In the genomic region with DNA sequence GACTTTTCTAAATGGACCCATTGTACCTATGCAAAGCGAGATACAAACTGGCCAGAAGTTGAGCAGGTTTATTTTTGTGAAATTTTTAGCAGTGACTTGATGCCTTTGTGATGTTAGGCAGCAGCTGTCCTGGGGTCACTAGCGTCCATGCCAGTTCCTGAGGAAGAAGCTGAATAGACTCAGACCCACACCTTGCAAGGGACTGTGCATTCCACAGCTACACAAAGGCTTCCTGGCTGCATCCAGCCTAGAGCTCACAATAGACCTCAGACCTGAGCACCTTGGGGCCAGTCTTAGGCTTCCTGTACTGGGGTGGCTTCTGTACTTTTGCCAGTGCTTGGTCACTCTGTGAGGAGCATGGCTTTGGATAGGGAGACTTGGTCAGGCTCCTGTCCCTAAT, we compare ENCODE assay signal across 9 mouse cellular contexts.
A peak's percentile ranks its signal among the peaks of the same experiment; 100 is the strongest.
DNase-seq lines count a peak whose midpoint lies in the region; ATAC-seq lines count a peak whose summit lies in the region.
"Had no signal": no experiment of that assay in that cellular context is flagged by ENCODE, and none has a peak within 500 bp of the region (broad histone marks: within the 10 kb centered on the region; RNA-seq: fewer than 3 reads in every experiment).

No protein-coding gene starts in this region.

- H3K27ac ChIP-seq in kidney, embryonic 16.5 days (ENCODE audit: low read length): peak overlapping the region; percentile 67
- peak overlapping the region; percentile 78 for H3K27ac ChIP-seq in embryonic facial prominence, embryonic 10.5 days (replicated peaks)
- H3K27ac ChIP-seq in hindbrain, embryonic 14.5 days: no peak overlapping the region
- H3K27ac ChIP-seq in midbrain, embryonic 13.5 days: no peak overlapping the region

- H3K9ac ChIP-seq in kidney, embryonic 16.5 days (replicated peaks; ENCODE audit: low read length): peak overlapping the region; percentile 69
- H3K9ac ChIP-seq in hindbrain, embryonic 14.5 days: no peak overlapping the region
- no peak overlapping the region for H3K9ac ChIP-seq in midbrain, embryonic 13.5 days (replicated peaks)

- peak overlapping the region; percentile 51 for H3K4me3 ChIP-seq in kidney, embryonic 16.5 days (ENCODE audit: low read length)
- H3K4me3 ChIP-seq in embryonic facial prominence, embryonic 10.5 days: peak overlapping the region; percentile 61
- peak overlapping the region; percentile 6; the same call in 1 of the 2 replicates for H3K4me3 ChIP-seq in hindbrain, embryonic 14.5 days (replicated peaks; ENCODE audit: low read length)
- peak overlapping the region; percentile 17 for H3K4me3 ChIP-seq in midbrain, embryonic 13.5 days (replicated peaks)

- peak overlapping the region; percentile 63 for H3K4me2 ChIP-seq in kidney, embryonic 16.5 days (replicated peaks; ENCODE audit: low read depth, low read length)
- peak overlapping the region; percentile 31; the same call in 1 of the 2 replicates for H3K4me2 ChIP-seq in hindbrain, embryonic 14.5 days (replicated peaks)
- H3K4me2 ChIP-seq in midbrain, embryonic 13.5 days (replicated peaks): peak overlapping the region; percentile 36

- no peak for DNase-seq in kidney, postnatal 4 days
- DNase-seq in embryonic facial prominence, embryonic 10.5 days (ENCODE audit: low spot score): no peak
- no peak for DNase-seq in hindbrain, embryonic 14.5 days (ENCODE audit: low spot score)
- no peak for DNase-seq in adipocyte (ENCODE audit: low spot score)
- DNase-seq in frontal cortex, postnatal 25 days (ENCODE audit: low spot score in 2 of 2): no peak
- DNase-seq in layer of hippocampus, adult 8-10 months (ENCODE audit: low spot score in 2 of 2): no peak
- DNase-seq: embryo, embryonic 11 days had no signal

- no peaks in the 10 kb centered on the region for H3K27me3 ChIP-seq in kidney, embryonic 16.5 days (ENCODE audit: insufficient read depth, low read length)
- peaks cover 40% of the 10 kb centered on the region for H3K27me3 ChIP-seq in embryonic facial prominence, embryonic 10.5 days (replicated peaks; ENCODE audit: low read depth, poor library complexity, severe bottlenecking)
- peaks cover 45% of the 10 kb centered on the region for H3K27me3 ChIP-seq in hindbrain, embryonic 14.5 days (ENCODE audit: control insufficient read depth, insufficient read depth, low read length)
- H3K27me3 ChIP-seq in midbrain, embryonic 13.5 days: peaks cover 58% of the 10 kb centered on the region

- no peaks in the 10 kb centered on the region for H3K9me3 ChIP-seq in kidney, embryonic 16.5 days (ENCODE audit: low read length)
- H3K9me3 ChIP-seq in embryonic facial prominence, embryonic 10.5 days: no peaks in the 10 kb centered on the region
- no peaks in the 10 kb centered on the region for H3K9me3 ChIP-seq in hindbrain, embryonic 14.5 days (ENCODE audit: control insufficient read depth, low read length)
- no peaks in the 10 kb centered on the region for H3K9me3 ChIP-seq in midbrain, embryonic 13.5 days

- no peaks in the 10 kb centered on the region for H3K36me3 ChIP-seq in kidney, embryonic 16.5 days (ENCODE audit: insufficient read depth, low read length)
- H3K36me3 ChIP-seq in embryonic facial prominence, embryonic 10.5 days (replicated peaks): no peaks in the 10 kb centered on the region
- H3K36me3 ChIP-seq in hindbrain, embryonic 14.5 days (replicated peaks; ENCODE audit: control insufficient read depth, insufficient read depth): no peaks in the 10 kb centered on the region
- no peaks in the 10 kb centered on the region for H3K36me3 ChIP-seq in midbrain, embryonic 13.5 days

- WGBS in kidney, embryonic 16.5 days: 39% methylated on average over 2 of the region's 2 CpGs
- WGBS in embryonic facial prominence, embryonic 10.5 days: 25% methylated on average over 2 of the region's 2 CpGs
- WGBS in hindbrain, embryonic 14.5 days: 46% methylated on average over 2 of the region's 2 CpGs
- 29% methylated on average over 2 of the region's 2 CpGs for WGBS in midbrain, embryonic 13.5 days

- H3K4me1 ChIP-seq in kidney, embryonic 16.5 days (ENCODE audit: insufficient read depth, low read length): peaks cover 62% of the 10 kb centered on the region
- H3K4me1 ChIP-seq in embryonic facial prominence, embryonic 10.5 days: peaks cover 75% of the 10 kb centered on the region
- peaks cover 21% of the 10 kb centered on the region for H3K4me1 ChIP-seq in hindbrain, embryonic 14.5 days (replicated peaks; ENCODE audit: control insufficient read depth, insufficient read depth, low read length)
- peaks cover 31% of the 10 kb centered on the region for H3K4me1 ChIP-seq in midbrain, embryonic 13.5 days (replicated peaks)

- no peak for ATAC-seq in kidney, embryonic 16.5 days (ENCODE audit: low FRiP score, low TSS enrichment)
- no peak for ATAC-seq in hindbrain, embryonic 14.5 days (ENCODE audit: low FRiP score)
- no peak for ATAC-seq in midbrain, embryonic 13.5 days

Comparison
In these comparisons a context has a peak if more than half of its experiments do, and no peak if none do; other contexts are left out.
1. H3K27ac ChIP-seq: peak in kidney, embryonic 16.5 days (single experiment) and embryonic facial prominence, embryonic 10.5 days (single experiment); none in hindbrain, embryonic 14.5 days (single experiment) and midbrain, embryonic 13.5 days (single experiment).
2. H3K4me3 ChIP-seq: peak in every context shown above with its lines; median percentile 61 in embryonic facial prominence, embryonic 10.5 days; 51 in kidney, embryonic 16.5 days; 17 in midbrain, embryonic 13.5 days; 6 in hindbrain, embryonic 14.5 days.
3. Peak in every context shown above with its lines, with median percentiles within 50 percentile points of each other: H3K4me2 ChIP-seq.